In the genomic region with DNA sequence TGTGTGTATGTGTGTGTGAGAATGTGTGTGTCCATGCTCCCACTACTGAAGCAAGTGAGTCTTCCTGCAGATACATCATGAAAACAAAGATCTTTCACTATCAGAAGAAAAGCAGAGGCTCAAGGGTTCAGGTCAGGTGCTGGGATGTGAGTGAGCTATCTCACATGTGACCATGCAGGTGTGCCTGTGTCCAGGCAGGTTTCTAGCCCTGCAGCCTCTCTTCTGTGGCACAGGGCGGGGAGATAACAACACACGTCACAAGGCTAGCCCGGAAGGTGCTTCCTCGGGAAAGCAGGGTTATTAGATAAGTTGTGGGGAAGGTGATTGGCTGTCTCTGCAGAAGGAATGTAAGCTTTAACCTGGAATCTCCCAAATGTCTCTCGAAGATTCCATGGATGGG, we compare ENCODE assay signal across 21 mouse cellular contexts. TPM values are rescaled to one million over a fixed set of nuclear protein-coding genes. Genes with fewer than 3 reads are reported as not detected.
DNase-seq lines count a peak whose midpoint lies in the region; ATAC-seq and TF ChIP-seq lines count a peak whose summit lies in the region.
"Had no signal": no experiment of that assay in that cellular context is flagged by ENCODE, and none has a peak within 500 bp of the region (broad histone marks: within the 10 kb centered on the region; RNA-seq: fewer than 3 reads in every experiment).

No protein-coding gene starts in this region.

- no peaks in the 10 kb centered on the region for H3K9me3 ChIP-seq in heart, embryonic 13.5 days
- H3K9me3 ChIP-seq in G1E (replicated peaks) = no peaks in the 10 kb centered on the region
- no peaks in the 10 kb centered on the region for H3K9me3 ChIP-seq in liver, embryonic 15.5 days (replicated peaks)
- H3K9me3 ChIP-seq: forebrain, embryonic 13.5 days; heart, embryonic 15.5 days; hindbrain, embryonic 15.5 days had no signal

- H3K36me3 ChIP-seq in heart, embryonic 13.5 days = peaks cover 44% of the 10 kb centered on the region
- peaks cover 92% of the 10 kb centered on the region for H3K36me3 ChIP-seq in G1E (replicated peaks)
- peaks cover 88% of the 10 kb centered on the region for H3K36me3 ChIP-seq in liver, embryonic 15.5 days (replicated peaks)

- H3K4me1 ChIP-seq in heart, embryonic 13.5 days = peaks cover 37% of the 10 kb centered on the region
- H3K4me1 ChIP-seq in G1E (ENCODE audit: insufficient read depth, low read depth, low read length) = peaks cover 62% of the 10 kb centered on the region
- peaks cover 79% of the 10 kb centered on the region for H3K4me1 ChIP-seq in liver, embryonic 15.5 days (replicated peaks)

- DNase-seq in heart, adult 18-20 months = no peak
- no peak for DNase-seq in G1E (ENCODE audit: low spot score)
- DNase-seq in retina, embryonic 14.5 days (ENCODE audit: low spot score) = no peak
- DNase-seq in layer of hippocampus, postnatal 10 days (ENCODE audit: low spot score in 2 of 2) = no peak
- DNase-seq: adrenal gland, postnatal 36 days; cerebellum, adult 11 months; kidney, postnatal 25 days; layer of hippocampus, postnatal 36 days; lung, postnatal 14 days; thymus, postnatal 4 days had no signal

- no peaks in the 10 kb centered on the region for H3K27me3 ChIP-seq in heart, embryonic 13.5 days (replicated peaks)
- H3K27me3 ChIP-seq in G1E (ENCODE audit: insufficient read depth, low read length) = no peaks in the 10 kb centered on the region
- no peaks in the 10 kb centered on the region for H3K27me3 ChIP-seq in liver, embryonic 15.5 days
- H3K27me3 ChIP-seq: forebrain, embryonic 13.5 days; heart, embryonic 15.5 days; hindbrain, embryonic 15.5 days had no signal

- H3K4me3 ChIP-seq in heart, embryonic 13.5 days = no peak overlapping the region
- H3K4me3 ChIP-seq in G1E (ENCODE audit: low read depth, low read length) = 0 out of 2 replicates have a peak overlapping the region, but pooled peaks have one; percentile 8
- no peak overlapping the region for H3K4me3 ChIP-seq in liver, embryonic 15.5 days (replicated peaks)
- H3K4me3 ChIP-seq: forebrain, embryonic 13.5 days; heart, embryonic 15.5 days; hindbrain, embryonic 15.5 days had no signal

- ATAC-seq in heart, embryonic 13.5 days (ENCODE audit: extremely low read depth, insufficient number of reproducible peaks, low FRiP score, low TSS enrichment) = no peak
- ATAC-seq in G1E (ENCODE audit: extremely low read depth, insufficient number of reproducible peaks, low FRiP score, poor library complexity, severe bottlenecking) = peak; percentile 34; the same call in 1 of the 2 replicates
- ATAC-seq in erythroid progenitor cell, adult 5-6 weeks (replicated peaks; ENCODE audit: low FRiP score, poor library complexity, severe bottlenecking) = peak; percentile 73
- ATAC-seq in liver, embryonic 15.5 days (ENCODE audit: insufficient read depth) = peak; percentile 57

- H3K27ac ChIP-seq in heart, embryonic 13.5 days (replicated peaks) = peak overlapping the region; percentile 74; the same call in 1 of the 2 replicates
- H3K27ac ChIP-seq in liver, embryonic 15.5 days (replicated peaks) = peak overlapping the region; percentile 35; the same call in 1 of the 2 replicates

- H3K4me2 ChIP-seq in heart, embryonic 13.5 days = no peak overlapping the region
- no peak overlapping the region; the same call in 1 of the 2 replicates for H3K4me2 ChIP-seq in liver, embryonic 15.5 days
- H3K4me2 ChIP-seq: forebrain, embryonic 13.5 days; heart, embryonic 15.5 days; hindbrain, embryonic 15.5 days had no signal

- 0 out of 2 replicates have a peak overlapping the region, but pooled peaks have one; percentile 37 for H3K9ac ChIP-seq in heart, embryonic 13.5 days
- no peak overlapping the region for H3K9ac ChIP-seq in liver, embryonic 15.5 days
- H3K9ac ChIP-seq: forebrain, embryonic 13.5 days; heart, embryonic 15.5 days; hindbrain, embryonic 15.5 days had no signal

- WGBS in heart, embryonic 13.5 days = 39% methylated on average over 5 of the region's 5 CpGs
- WGBS in liver, embryonic 15.5 days (ENCODE audit: insufficient replicate concordance) = 34% methylated on average over 5 of the region's 5 CpGs

- no peak for TF ChIP-seq CTCF in G1E (IDR thresholded peaks at IDR 0.05; ENCODE audit: low read depth, low read length)

RNA-seq across cellular contexts. Expression of a gene that starts 7.6 kb away (rescaled TPM):
- 51.2 and 56.5 TPM in 2 replicates for polyA plus RNA-seq in heart, embryonic 13.5 days (2015; fragmentation: Nextera tagmentation; extraction: Ambion mirVana)
- total RNA-seq in heart, adult 18-20 months (2021) = 10 to 100 TPM; 29.3 to 37.3 TPM
- total RNA-seq in G1E (2014; fragmentation: Nextera tagmentation) (165 and 186 TPM in 2 replicates), G1E (2017) (66.5 and 67.3 TPM in 2 replicates)
- 27.3 and 35.1 TPM in 2 replicates for polyA plus RNA-seq in G1E (2012)
- 94.3 and 165 TPM in 2 replicates for total RNA-seq in erythroid progenitor cell, adult 5-6 weeks (2015; ENCODE audit: low replicate concordance)
- 71.6 and 141 TPM in 2 replicates for total RNA-seq in erythroid progenitor cell, adult 5-6 weeks (2017; ENCODE audit: low replicate concordance)
- polyA plus RNA-seq in liver, embryonic 15.5 days (2015; fragmentation: Nextera tagmentation; extraction: Ambion mirVana) = 86.9 and 90.8 TPM in 2 replicates
- 10 to 100 TPM; 23.7 to 24.4 TPM for total RNA-seq in layer of hippocampus, postnatal 10 days (2021)

RNA-seq across cellular contexts. Expression of a gene that starts 11.4 kb away (rescaled TPM):
- polyA plus RNA-seq in heart, embryonic 13.5 days (2015; fragmentation: Nextera tagmentation; extraction: Ambion mirVana) = not detected in 2 replicates
- not detected for total RNA-seq in heart, adult 18-20 months (2021)
- total RNA-seq in G1E (2014; fragmentation: Nextera tagmentation) = 8.9 and 18.1 TPM in 2 replicates
- total RNA-seq in G1E (2017) = not detected in 2 replicates
- polyA plus RNA-seq in G1E (2012) = not detected in 2 replicates
- 4.7 and 12.6 TPM in 2 replicates for total RNA-seq in erythroid progenitor cell, adult 5-6 weeks (2015; ENCODE audit: low replicate concordance)
- not detected in 2 replicates for total RNA-seq in erythroid progenitor cell, adult 5-6 weeks (2017; ENCODE audit: low replicate concordance)
- polyA plus RNA-seq in liver, embryonic 15.5 days (2015; fragmentation: Nextera tagmentation; extraction: Ambion mirVana) = 0.31 TPM in 1 of 2 replicates, not detected in the other
- total RNA-seq in layer of hippocampus, postnatal 10 days (2021) = 1 to 10 TPM in 1 of 2 experiments, not detected in 1; 1.1 TPM
- total RNA-seq: adrenal gland, postnatal 36 days; layer of hippocampus, postnatal 36 days had no signal
- polyA plus RNA-seq: embryonic facial prominence, embryonic 14.5 days; forebrain, embryonic 13.5 days; heart, embryonic 15.5 days; hindbrain, embryonic 15.5 days; limb, embryonic 11.5 days; midbrain, embryonic 14.5 days; neural tube, embryonic 11.5 days; small intestine, adult 2 months had no signal

RNA-seq across cellular contexts. Expression of a gene that starts 25.8 kb away (rescaled TPM):
- polyA plus RNA-seq in heart, embryonic 13.5 days (2015; fragmentation: Nextera tagmentation; extraction: Ambion mirVana) = 44.8 and 48.9 TPM in 2 replicates
- total RNA-seq in heart, adult 18-20 months (2021) = 100 to 1,000 TPM; 115 to 133 TPM
- total RNA-seq in G1E (2014; fragmentation: Nextera tagmentation) (137 and 144 TPM in 2 replicates), G1E (2017) (87.8 and 101 TPM in 2 replicates)
- polyA plus RNA-seq in G1E (2012) = 16.7 and 18.3 TPM in 2 replicates
- 21.8 and 37.8 TPM in 2 replicates for total RNA-seq in erythroid progenitor cell, adult 5-6 weeks (2015; ENCODE audit: low replicate concordance)
- 20.5 and 33.1 TPM in 2 replicates for total RNA-seq in erythroid progenitor cell, adult 5-6 weeks (2017; ENCODE audit: low replicate concordance)
- polyA plus RNA-seq in liver, embryonic 15.5 days (2015; fragmentation: Nextera tagmentation; extraction: Ambion mirVana) = 29.9 and 34.7 TPM in 2 replicates
- 1 to 10 TPM; 7.4 to 8.6 TPM for total RNA-seq in layer of hippocampus, postnatal 10 days (2021)
